Mouse (Mus musculus) adrenal gland, postnatal 4 days (tissue): ENCODE measurements around the gene Acadvl. TPM values are rescaled to one million over a fixed set of nuclear protein-coding genes. Genes with fewer than 3 reads are reported as not detected.

Experiments
- DNase-seq, 2 experiments: peaks; one replicate each; pipeline ENCODE4 v3.0.0; 2021 to 2022; ENCODE audit warnings: low spot score in 2 of 2, mixed read lengths in 2 of 2
- total RNA-seq, 2 experiments: library from RNA; stranded (reverse); gene quantifications; 2 replicates each; pipeline ENCODE4 v1.2.3; 2021

Gene Acadvl
- total RNA-seq, 2 experiments from 2014 or later: 295 to 378 TPM

GRCm38 (mm10) chr11:69982225-69982624, 33.0 kb downstream of the Acadvl start, which contains the start of gene Elp5:
Gene Elp5 (minus strand): TSS chr11:69982517.
- DNase-seq: no peak

GRCm38 (mm10) chr11:69981141-69981762, 34.0 kb downstream of the Acadvl start, which contains the start of gene Ctdnep1:
Gene Ctdnep1 (plus strand): TSS chr11:69981156.
- DNase-seq: no peak

- DNase-seq: peak; percentile 93 to 96
Measured at GRCm38 (mm10) chr11:69980196-69981140, 34.7 kb downstream of the Acadvl start.

- no peak for DNase-seq
Measured at GRCm38 (mm10) chr11:69979827-69980195, 35.4 kb downstream of the Acadvl start.

- DNase-seq: no peak
Measured at GRCm38 (mm10) chr11:69976271-69976670, 38.9 kb downstream of the Acadvl start.

GRCm38 (mm10) chr11:69974907-69975306, 40.3 kb downstream of the Acadvl start:
- no peak for DNase-seq

GRCm38 (mm10) chr11:69970775-69971174, 44.4 kb downstream of the Acadvl start:
- DNase-seq: no peak

- DNase-seq: no peak
Measured at GRCm38 (mm10) chr11:69970222-69970621, 45.0 kb downstream of the Acadvl start.

- DNase-seq: no peak
Measured at GRCm38 (mm10) chr11:69968793-69969192, 46.4 kb downstream of the Acadvl start.

GRCm38 (mm10) chr11:69966860-69967517, 48.2 kb downstream of the Acadvl start:
- DNase-seq: no peak

GRCm38 (mm10) chr11:69966006-69966859, 49.0 kb downstream of the Acadvl start:
- DNase-seq: no peak

GRCm38 (mm10) chr11:69965271-69966005, 49.8 kb downstream of the Acadvl start:
- DNase-seq: no peak

GRCm38 (mm10) chr11:69964650-69965270, 50.5 kb downstream of the Acadvl start, which contains the start of gene Cldn7:
Gene Cldn7 (plus strand): TSS chr11:69964779.
- no peak for DNase-seq

- no peak for DNase-seq
Measured at GRCm38 (mm10) chr11:69961841-69962240, 53.4 kb downstream of the Acadvl start.

GRCm38 (mm10) chr11:69960616-69961015, 54.6 kb downstream of the Acadvl start:
- DNase-seq: no peak
